Mouse (Mus musculus): Measurements from ENCODE around the gene Ftcd.

Gene Ftcd

GRCm38 (mm10) chr10:76622411-76622810, 47.0 kb downstream of the Ftcd start:
- DNase-seq = no peak

- DNase-seq = peak; percentile 95
These were observed 47.7 kb downstream of the Ftcd start, which contains the start of gene Col6a2 for GRCm38 (mm10) chr10:76622928-76623680. Col6a2 (minus strand) TSS chr10:76623630.

- no peak for DNase-seq
These were observed 48.3 kb downstream of the Ftcd start for GRCm38 (mm10) chr10:76623734-76624133.

GRCm38 (mm10) chr10:76624903-76625302, 49.5 kb downstream of the Ftcd start:
- DNase-seq = peak; percentile 38

- no peak for DNase-seq
These were observed 52.3 kb downstream of the Ftcd start for GRCm38 (mm10) chr10:76627714-76628113.

GRCm38 (mm10) chr10:76630657-76631056, 55.2 kb downstream of the Ftcd start:
- DNase-seq = no peak

GRCm38 (mm10) chr10:76632630-76633029, 57.2 kb downstream of the Ftcd start:
- DNase-seq = no peak

- DNase-seq = no peak
These were observed 58.7 kb downstream of the Ftcd start for GRCm38 (mm10) chr10:76634094-76634571.

- no peak for DNase-seq
These were observed 59.1 kb downstream of the Ftcd start for GRCm38 (mm10) chr10:76634584-76634983.

- DNase-seq = peak; percentile 69
These were observed 60.6 kb downstream of the Ftcd start for GRCm38 (mm10) chr10:76636026-76636425.

GRCm38 (mm10) chr10:76636601-76637000, 61.2 kb downstream of the Ftcd start:
- no peak for DNase-seq

All from kidney, postnatal 10 days (tissue).